Mouse (Mus musculus) layer of hippocampus, postnatal 14 days (tissue): ENCODE results near the gene Klhl32. TPM values are rescaled to one million over a fixed set of nuclear protein-coding genes. Genes with fewer than 3 reads are reported as not detected.

Experiments
- DNase-seq, 2 experiments: peaks; one replicate each; pipeline ENCODE4 v3.0.0; 2021 to 2022; ENCODE audit warnings: low spot score in 2 of 2, mixed read lengths in 1 of 2
- total RNA-seq, 2 experiments: library from RNA; stranded (reverse); gene quantifications; 2 replicates each; pipeline ENCODE4 v1.2.3; 2021

The Klhl32 gene
- total RNA-seq, 2 experiments from 2014 or later = 12.9 to 17.6 TPM

GRCm38 (mm10) chr4:24797280-24797679 is 53.6 kb downstream of the Klhl32 start:
- no peak for DNase-seq

- peak in 1 of 2 experiments; percentile 58 for DNase-seq
These were observed 54.7 kb downstream of the Klhl32 start for GRCm38 (mm10) chr4:24796229-24796628.

- DNase-seq = no peak
These were observed 55.7 kb downstream of the Klhl32 start for GRCm38 (mm10) chr4:24795180-24795579.

- DNase-seq = no peak
These were observed 57.1 kb downstream of the Klhl32 start for GRCm38 (mm10) chr4:24793726-24794345.

- no peak for DNase-seq
These were observed 58.4 kb downstream of the Klhl32 start for GRCm38 (mm10) chr4:24792416-24792981.

GRCm38 (mm10) chr4:24789331-24789730 is 61.6 kb downstream of the Klhl32 start:
- no peak for DNase-seq

- no peak for DNase-seq
These were observed 65.0 kb downstream of the Klhl32 start for GRCm38 (mm10) chr4:24785757-24786532.

- no peak for DNase-seq
These were observed 85.0 kb downstream of the Klhl32 start for GRCm38 (mm10) chr4:24765919-24766318.

GRCm38 (mm10) chr4:24765469-24765868 is 85.5 kb downstream of the Klhl32 start:
- peak in 1 of 2 experiments; percentile 22 for DNase-seq

GRCm38 (mm10) chr4:24764558-24764957 is 86.4 kb downstream of the Klhl32 start:
- peak in 1 of 2 experiments; percentile 48 for DNase-seq

GRCm38 (mm10) chr4:24763451-24763850 is 87.5 kb downstream of the Klhl32 start:
- no peak for DNase-seq

GRCm38 (mm10) chr4:24758954-24759353 is 92.0 kb downstream of the Klhl32 start:
- peak in 1 of 2 experiments; percentile 57 for DNase-seq

GRCm38 (mm10) chr4:24752517-24753208 is 98.3 kb downstream of the Klhl32 start:
- DNase-seq = no peak

- DNase-seq = peak in 1 of 2 experiments; percentile 15
These were observed 113.8 kb downstream of the Klhl32 start for GRCm38 (mm10) chr4:24737080-24737479.

- DNase-seq = peak; percentile 48 to 83
These were observed 130.1 kb downstream of the Klhl32 start for GRCm38 (mm10) chr4:24720834-24721233.

- no peak for DNase-seq
These were observed 135.4 kb downstream of the Klhl32 start for GRCm38 (mm10) chr4:24715559-24715958.

- DNase-seq = no peak
These were observed 136.6 kb downstream of the Klhl32 start for GRCm38 (mm10) chr4:24714367-24714766.

GRCm38 (mm10) chr4:24698528-24699117 is 152.3 kb downstream of the Klhl32 start:
- DNase-seq = peak; percentile 23 to 52

GRCm38 (mm10) chr4:24680080-24680479 is 170.8 kb downstream of the Klhl32 start:
- no peak for DNase-seq

GRCm38 (mm10) chr4:24670007-24670406 is 180.9 kb downstream of the Klhl32 start:
- peak in 1 of 2 experiments; percentile 22 for DNase-seq

- DNase-seq = peak in 1 of 2 experiments; percentile 37
These were observed 191.7 kb downstream of the Klhl32 start for GRCm38 (mm10) chr4:24659218-24659617.
